Mouse (Mus musculus): Measurements from ENCODE around the gene Ugt1a1.

GRCm38 (mm10) chr1:88248658-88249057 is 36.9 kb downstream of the Ugt1a1 start:
- no peak for TF ChIP-seq CTCF (IDR thresholded peaks at IDR 0.05)
- no peak for TF ChIP-seq POLR2A (IDR thresholded peaks at IDR 0.05; ENCODE audit: insufficient read depth, low read depth, low read length)
- TF ChIP-seq EP300 (IDR thresholded peaks at IDR 0.05; ENCODE audit: insufficient read depth, low read depth, low read length) = no peak

Measured in heart, adult 2 months (tissue).